Mouse (Mus musculus): Measurements from ENCODE around the gene Rom1.
A peak's percentile ranks its signal among the peaks of the same experiment; 100 is the strongest.

DNA sequence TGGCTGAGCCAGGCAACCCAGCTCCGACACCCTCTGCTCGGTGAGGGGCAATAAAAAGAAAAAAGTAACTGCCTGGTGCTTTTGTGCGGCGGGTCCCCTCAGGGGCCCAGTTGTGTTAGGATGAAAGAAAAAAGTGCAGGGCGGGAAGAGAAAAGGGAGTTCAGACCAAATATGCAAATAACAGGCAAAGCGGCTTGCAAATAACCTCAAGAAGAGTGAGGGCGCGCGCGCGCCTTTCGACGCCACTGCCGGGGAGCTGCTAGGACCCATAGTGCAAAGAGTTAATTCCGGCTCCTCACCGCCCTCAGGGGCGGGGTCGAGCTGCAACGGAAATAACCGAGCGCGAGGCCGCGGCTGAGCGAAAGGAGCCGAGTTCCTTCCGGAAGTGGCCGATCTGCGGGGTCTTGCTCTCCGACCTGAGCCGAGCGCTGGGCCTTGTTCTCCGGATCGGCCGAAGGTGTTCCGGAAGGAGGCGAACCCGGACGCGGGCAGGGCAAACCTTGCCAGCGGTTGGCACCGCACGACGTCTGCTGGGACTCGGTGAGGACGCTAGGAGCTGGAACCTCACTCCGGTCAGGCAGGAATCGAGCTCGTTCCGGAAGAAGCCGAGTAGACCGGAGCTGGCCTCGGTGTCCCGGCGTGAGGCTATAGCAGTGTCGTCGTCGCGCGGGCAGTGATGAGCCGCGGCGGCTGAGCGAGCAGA is 12.5 kb upstream of the Rom1 start, which contains the start of gene Mta2:
- no peak for TF ChIP-seq CTCF (IDR thresholded peaks at IDR 0.05; ENCODE audit: low read depth, low read length)
- TF ChIP-seq POLR2A (IDR thresholded peaks at IDR 0.05; ENCODE audit: extremely low read depth, insufficient read depth, low read length): peak; percentile 63; the same call in 1 of the 2 replicates
